1 mouse cellular context compared by ENCODE assay signal in genomic region chr13:84644024-84644423, GRCm38 (mm10).
A peak's percentile ranks its signal among the peaks of the same experiment; 100 is the strongest.
TF ChIP-seq lines count a peak whose summit lies in the region.

No protein-coding gene starts in this region.

TF ChIP-seq in MEL, 35 proteins besides CTCF, POLR2A, EP300 and RAD21 (continued from another document):
- no peak for TF ChIP-seq JUND (IDR thresholded peaks at IDR 0.05; ENCODE audit: low read depth, low read length)
- TF ChIP-seq MYC (IDR thresholded peaks at IDR 0.05; ENCODE audit: low read depth, low read length) = no peak
- no peak for TF ChIP-seq ZKSCAN1 (IDR thresholded peaks at IDR 0.05; ENCODE audit: low read depth, low read length)
- TF ChIP-seq USF1 (IDR thresholded peaks at IDR 0.05; ENCODE audit: low read depth, low read length) = no peak
- TF ChIP-seq MAFK (IDR thresholded peaks at IDR 0.05; ENCODE audit: borderline replicate concordance, low read depth, low read length) = no peak; the same call in 1 of the 2 replicates
- TF ChIP-seq NRF1 (IDR thresholded peaks at IDR 0.05; ENCODE audit: insufficient read depth, low read depth, low read length, poor library complexity, severe bottlenecking) = no peak
- no peak for TF ChIP-seq HCFC1 (IDR thresholded peaks at IDR 0.05; ENCODE audit: low read depth, low read length)
- no peak for TF ChIP-seq MAX (IDR thresholded peaks at IDR 0.05; ENCODE audit: low read length)
- 0 out of 2 replicates have a peak, but pooled peaks have one; percentile 30 for TF ChIP-seq MXI1 (IDR thresholded peaks at IDR 0.05; ENCODE audit: low read depth, low read length)
